ENCODE assay signal across 24 mouse cellular contexts in genomic region chr13:109918631-109919030, GRCm38 (mm10).
"Had no signal": no experiment of that assay in that cellular context is flagged by ENCODE, and none has a peak within 500 bp of the region (broad histone marks: within the 10 kb centered on the region; RNA-seq: fewer than 3 reads in every experiment).

No protein-coding gene starts in this region.

- H3K36me3 ChIP-seq: limb, embryonic 10.5 days; limb, embryonic 13.5 days; liver, embryonic 12.5 days; liver, embryonic 15.5 days; lung, embryonic 15.5 days; midbrain, embryonic 10.5 days; midbrain, embryonic 13.5 days; neural tube, embryonic 13.5 days; stomach, embryonic 15.5 days had no signal

- ATAC-seq: liver, embryonic 12.5 days; midbrain, embryonic 13.5 days; midbrain, embryonic 16.5 days had no signal

- H3K4me3 ChIP-seq: limb, embryonic 10.5 days; limb, embryonic 13.5 days; liver, embryonic 12.5 days; liver, embryonic 15.5 days; lung, embryonic 15.5 days; megakaryocyte, embryonic 14.5 days; midbrain, embryonic 10.5 days; midbrain, embryonic 13.5 days; myocyte; neural tube, embryonic 13.5 days; stomach, embryonic 15.5 days had no signal

- H3K9me3 ChIP-seq: limb, embryonic 10.5 days; limb, embryonic 13.5 days; liver, embryonic 12.5 days; liver, embryonic 15.5 days; lung, embryonic 15.5 days; midbrain, embryonic 10.5 days; midbrain, embryonic 13.5 days; neural tube, embryonic 13.5 days; stomach, embryonic 15.5 days had no signal

- H3K4me2 ChIP-seq: limb, embryonic 13.5 days; liver, embryonic 12.5 days; liver, embryonic 15.5 days; lung, embryonic 15.5 days; midbrain, embryonic 13.5 days; neural tube, embryonic 13.5 days; stomach, embryonic 15.5 days had no signal

- H3K4me1 ChIP-seq: stomach, embryonic 15.5 days had no signal

- DNase-seq: kidney, postnatal 25 days; liver; lung, adult 18-20 months; lung, postnatal 10 days; lung, postnatal 36 days; retina, postnatal 1 day; right cerebral cortex, postnatal 25 days; spleen, adult 18-20 months; thymus, adult 2 months; thymus, postnatal 14 days; thymus, postnatal 4 days had no signal

- H3K27me3 ChIP-seq: limb, embryonic 13.5 days; liver, embryonic 12.5 days; liver, embryonic 15.5 days; lung, embryonic 15.5 days; midbrain, embryonic 13.5 days; neural tube, embryonic 13.5 days; stomach, embryonic 15.5 days had no signal

- H3K27ac ChIP-seq: kidney, postnatal 0 days; limb, embryonic 10.5 days; limb, embryonic 13.5 days; liver, embryonic 12.5 days; liver, embryonic 15.5 days; lung, embryonic 15.5 days; midbrain, embryonic 10.5 days; midbrain, embryonic 13.5 days; neural tube, embryonic 13.5 days; stomach, embryonic 15.5 days had no signal

- H3K9ac ChIP-seq: limb, embryonic 13.5 days; liver, embryonic 12.5 days; liver, embryonic 15.5 days; lung, embryonic 15.5 days; midbrain, embryonic 13.5 days; neural tube, embryonic 13.5 days; stomach, embryonic 15.5 days had no signal
